Mouse (Mus musculus): Measurements from ENCODE around the gene Wfikkn1. TPM values are rescaled to one million over a fixed set of nuclear protein-coding genes. Genes with fewer than 3 reads are reported as not detected.

Wfikkn1 gene
- total RNA-seq, 2 experiments from 2014 or later, result 0.93 to 2.0 TPM

Small RNA genes within 50 kb of the gene (microRNA-seq; reads per million reads assigned to microRNA genes)
- gene Mir3082 (ENCODE audit: borderline number of aligned reads in 2 of 2), result 1.9 to 2.4 reads per million in 2 experiments

Other genes with a start within 250 kb of the Wfikkn1 start
- 1 to 10 TPM in 1 of 2 experiments, not detected in 1; 1.1 TPM for gene Gng13, start 163.7 kb downstream of the Wfikkn1 start, total RNA-seq (2021)
- gene Chtf18, start 153.4 kb downstream of the Wfikkn1 start, total RNA-seq (2021), result 1 to 10 TPM; 2.6 to 2.7 TPM
- 10 to 100 TPM; 10.2 to 12.8 TPM for gene Rpusd1, start 153.2 kb downstream of the Wfikkn1 start, total RNA-seq (2021)
- gene Mslnl, start 144.8 kb downstream of the Wfikkn1 start, total RNA-seq (2021), result not detected
- 10 to 100 TPM in 1 of 2 experiments, 1 to 10 TPM in 1; 6.5 to 11.5 TPM for gene Msln, start 126.5 kb downstream of the Wfikkn1 start, total RNA-seq (2021)
- 10 to 100 TPM; 35.8 to 37.1 TPM for gene Narfl, start 107.1 kb downstream of the Wfikkn1 start, total RNA-seq (2021)
- 10 to 100 TPM; 17.4 to 23.7 TPM for gene Haghl, start 95.2 kb downstream of the Wfikkn1 start, total RNA-seq (2021)
- not detected for gene Ccdc78, start 94.3 kb downstream of the Wfikkn1 start, total RNA-seq (2021)
- 10 to 100 TPM; 78.0 to 89.1 TPM for gene Fam173a, start 88.0 kb downstream of the Wfikkn1 start, total RNA-seq (2021)
- 1 to 10 TPM in 1 of 2 experiments, not detected in 1; 1.4 TPM for gene AC134908.4, start 85.2 kb downstream of the Wfikkn1 start, total RNA-seq (2021)
- 10 to 100 TPM; 23.7 to 25.7 TPM for gene Metrn, start 83.7 kb downstream of the Wfikkn1 start, total RNA-seq (2021)
- 10 to 100 TPM; 20.3 to 61.4 TPM for gene Fbxl16, start 71.8 kb downstream of the Wfikkn1 start, total RNA-seq (2021)
- gene Wdr24, start 57.2 kb downstream of the Wfikkn1 start, total RNA-seq (2021), result 10 to 100 TPM; 15.7 to 20.2 TPM
- gene Jmjd8, start 52.0 kb downstream of the Wfikkn1 start, total RNA-seq (2021), result 100 to 1,000 TPM in 1 of 2 experiments, 10 to 100 TPM in 1; 89.7 to 107 TPM
- gene Stub1, start 47.5 kb downstream of the Wfikkn1 start, total RNA-seq (2021), result 100 to 1,000 TPM; 142 to 175 TPM
- 10 to 100 TPM; 13.6 to 18.4 TPM for gene Rhbdl1, start 43.6 kb downstream of the Wfikkn1 start, total RNA-seq (2021)
- 10 to 100 TPM in 1 of 2 experiments, 1 to 10 TPM in 1; 9.3 to 13.1 TPM for gene Gm20683, start 39.1 kb downstream of the Wfikkn1 start, total RNA-seq (2021)
- 100 to 1,000 TPM; 110 TPM for gene Rhot2, start 36.0 kb downstream of the Wfikkn1 start, total RNA-seq (2021)
- gene Wdr90, start 19.4 kb downstream of the Wfikkn1 start, total RNA-seq (2021), result 10 to 100 TPM; 16.7 to 18.0 TPM
- gene Mcrip2, start 12.1 kb downstream of the Wfikkn1 start, total RNA-seq (2021), result 100 to 1,000 TPM; 302 to 373 TPM
- 100 to 1,000 TPM in 1 of 2 experiments, 10 to 100 TPM in 1; 97.4 to 106 TPM for gene Mettl26, start 5.8 kb downstream of the Wfikkn1 start, total RNA-seq (2021)
- 10 to 100 TPM; 20.6 to 32.6 TPM for gene Rab40c, start 38.9 kb upstream of the Wfikkn1 start, total RNA-seq (2021)
- gene Pigq, start 64.1 kb upstream of the Wfikkn1 start, total RNA-seq (2021), result 100 to 1,000 TPM; 110 to 111 TPM
- gene Nhlrc4, start 64.1 kb upstream of the Wfikkn1 start, total RNA-seq (2021), result not detected
- gene A930017K11Rik, start 71.7 kb upstream of the Wfikkn1 start, total RNA-seq (2021), result not detected
- 10 to 100 TPM; 22.6 to 24.4 TPM for gene Capn15, start 104.9 kb upstream of the Wfikkn1 start, total RNA-seq (2021)
- 10 to 100 TPM; 22.6 to 24.6 TPM for gene Rab11fip3, start 188.7 kb upstream of the Wfikkn1 start, total RNA-seq (2021)
- gene Decr2, start 209.5 kb upstream of the Wfikkn1 start, total RNA-seq (2021), result 10 to 100 TPM; 23.8 to 25.0 TPM
- gene Nme4, start 214.7 kb upstream of the Wfikkn1 start, total RNA-seq (2021), result 1 to 10 TPM; 2.9 to 3.2 TPM
- 1 to 10 TPM; 6.4 to 7.6 TPM for gene Tmem8, start 232.4 kb upstream of the Wfikkn1 start, total RNA-seq (2021)
- 10 to 100 TPM; 84.1 to 87.5 TPM for gene Mrpl28, start 242.6 kb upstream of the Wfikkn1 start, total RNA-seq (2021)

All from adrenal gland, adult 18-20 months (tissue).